Mouse (Mus musculus) ovary, postnatal 14 days (tissue): ENCODE measurements around the gene Daglb.
"Not testable (repeated sequence)": the region's sequence is repeated elsewhere in the genome, so short reads cannot be mapped to it uniquely, and the experiment has no call there.

ENCODE experiments used
- DNase-seq: peaks from one replicate; pipeline ENCODE4 v3.0.0; 2022; ENCODE audit warnings: low spot score

Daglb gene

DNA sequence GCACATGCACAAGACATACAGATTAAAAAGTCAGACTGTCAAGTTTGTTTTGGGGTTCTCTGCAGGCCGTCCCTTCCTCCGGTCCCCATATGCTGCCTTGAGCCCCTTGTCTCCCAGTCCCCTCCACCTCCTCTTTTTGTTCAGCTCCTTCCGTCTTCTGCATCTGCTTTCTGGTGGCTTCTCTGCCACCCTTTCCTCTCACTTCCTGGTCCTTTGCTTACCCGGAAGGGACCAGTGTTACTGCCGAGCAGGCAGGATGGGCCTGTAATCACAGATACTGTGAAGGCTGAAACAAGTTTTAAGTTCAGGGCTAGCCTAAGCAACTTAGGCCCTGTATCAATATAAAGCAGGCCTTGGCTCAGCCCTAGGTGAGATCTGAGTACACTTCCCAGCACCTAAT lies 23.6 kb downstream of the Daglb start:
- DNase-seq, result no peak

DNA sequence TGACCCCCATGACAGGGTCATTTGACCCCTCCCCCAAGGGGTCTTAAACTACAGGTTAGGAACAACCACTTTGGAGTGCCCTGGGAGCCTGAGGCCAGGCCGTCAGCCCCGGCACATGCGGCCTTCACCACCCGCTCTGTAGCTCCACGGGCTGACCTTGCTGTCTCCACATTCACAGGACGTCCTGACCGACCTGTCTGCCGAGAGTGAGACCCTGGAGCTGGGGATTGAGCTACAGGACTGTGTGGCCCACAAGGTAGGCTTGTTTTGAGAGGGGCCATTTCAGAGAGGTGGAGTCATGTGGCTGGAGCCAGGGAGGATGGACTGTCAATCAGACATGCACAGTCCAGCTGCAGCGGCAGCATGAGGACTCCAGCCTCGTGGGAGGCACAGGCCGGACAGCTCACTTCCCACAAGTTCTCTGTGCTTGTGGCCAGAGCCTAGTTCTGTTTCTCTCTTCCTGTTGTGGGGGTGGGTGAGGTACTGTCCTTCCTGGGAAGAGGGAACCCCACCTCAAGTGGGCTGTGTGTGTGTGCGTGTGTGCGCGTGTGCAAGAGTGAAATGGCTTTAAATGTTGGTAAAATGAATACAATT lies 25.5 kb downstream of the Daglb start:
- DNase-seq, result no peak

- no peak for DNase-seq
Observed at GRCm38 (mm10) chr5:143491736-143492135, 27.4 kb downstream of the Daglb start.

DNA sequence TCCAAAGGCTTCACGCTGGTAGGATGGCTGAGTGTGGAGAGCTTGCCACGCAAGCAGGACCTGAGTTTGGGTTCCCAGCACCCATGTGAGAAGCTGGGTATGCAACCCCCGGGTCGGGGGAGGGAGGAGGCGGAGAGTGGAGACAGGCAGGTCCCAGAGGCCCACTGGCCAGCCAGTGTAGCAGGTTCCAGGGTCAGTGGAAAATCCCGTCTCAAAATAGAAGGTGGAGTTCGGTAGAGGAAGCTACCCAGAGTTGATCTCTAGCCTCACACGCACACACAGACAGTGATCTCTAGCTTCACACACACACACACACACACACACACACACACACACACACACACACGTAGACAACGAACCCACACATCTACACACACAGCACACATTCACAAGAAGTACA lies 28.8 kb downstream of the Daglb start:
- no peak for DNase-seq

DNA sequence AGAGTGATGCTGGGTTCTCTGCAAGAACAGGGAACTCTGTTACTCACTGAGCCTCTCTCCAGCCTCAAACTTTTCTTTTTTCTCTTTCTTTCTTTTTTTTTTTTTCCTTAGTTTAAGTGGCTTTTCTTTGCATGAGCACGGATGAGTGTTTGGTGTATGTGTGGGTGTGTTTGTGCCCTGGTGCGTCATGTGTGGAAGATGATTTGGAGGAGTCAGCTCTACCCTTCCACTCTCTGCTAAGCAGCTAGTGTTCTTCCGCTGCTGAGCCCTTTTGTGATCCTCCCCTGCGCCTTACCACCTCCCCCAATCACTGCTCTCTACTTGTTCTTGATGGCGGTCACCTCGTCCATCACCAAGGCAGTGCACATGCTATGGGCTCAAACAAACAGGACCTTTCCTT lies 31.3 kb downstream of the Daglb start:
- no peak for DNase-seq

- DNase-seq, result no peak
Observed at GRCm38 (mm10) chr5:143497451-143497850, 33.1 kb downstream of the Daglb start.

- DNase-seq, result no peak
Observed at GRCm38 (mm10) chr5:143499197-143499596, 34.8 kb downstream of the Daglb start.

GRCm38 (mm10) chr5:143499686-143500085 lies 35.3 kb downstream of the Daglb start:
- no peak for DNase-seq

DNA sequence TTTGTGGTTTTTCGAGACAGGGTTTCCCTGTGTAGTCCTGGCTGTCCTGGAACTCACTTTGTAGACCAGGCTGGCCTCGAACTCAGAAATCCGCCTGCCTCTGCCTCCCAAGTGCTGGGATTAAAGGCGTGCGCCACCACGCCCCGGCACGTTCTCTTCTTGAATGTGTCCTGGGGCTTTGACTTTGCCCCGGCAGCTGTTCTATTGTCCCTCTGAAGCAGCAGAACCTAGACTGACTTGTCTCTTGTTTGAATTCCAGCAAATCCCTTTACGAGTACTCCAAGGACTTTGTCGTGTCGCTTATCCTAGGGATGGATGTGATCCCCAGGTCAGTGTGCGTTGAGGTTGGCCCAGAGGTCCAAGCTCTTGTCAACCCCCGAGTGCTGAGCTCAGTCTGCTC lies 36.3 kb downstream of the Daglb start:
- not testable (repeated sequence) for DNase-seq

- DNase-seq, result no peak
Observed at GRCm38 (mm10) chr5:143501140-143501539, 36.8 kb downstream of the Daglb start.

DNA sequence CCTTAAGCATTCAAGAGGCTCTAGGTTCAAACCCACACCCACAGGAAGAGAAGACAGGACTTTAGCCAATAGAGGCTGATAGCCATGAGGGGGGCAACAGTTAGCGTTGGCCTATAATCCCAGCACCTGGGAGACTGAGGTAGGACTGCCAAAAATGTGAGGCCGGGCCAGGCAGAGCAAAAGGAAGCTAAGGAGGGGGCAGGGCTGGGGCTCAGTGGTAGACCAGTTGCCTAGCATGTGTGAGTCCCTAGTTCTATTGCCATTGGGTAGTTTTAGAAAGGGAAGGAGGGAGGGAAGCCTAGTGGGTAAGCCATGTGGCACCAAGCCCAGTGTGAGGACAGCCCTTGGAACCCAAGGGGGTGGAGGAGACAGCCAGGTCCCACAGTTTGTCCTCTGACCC lies 37.3 kb downstream of the Daglb start:
- no peak for DNase-seq

DNA sequence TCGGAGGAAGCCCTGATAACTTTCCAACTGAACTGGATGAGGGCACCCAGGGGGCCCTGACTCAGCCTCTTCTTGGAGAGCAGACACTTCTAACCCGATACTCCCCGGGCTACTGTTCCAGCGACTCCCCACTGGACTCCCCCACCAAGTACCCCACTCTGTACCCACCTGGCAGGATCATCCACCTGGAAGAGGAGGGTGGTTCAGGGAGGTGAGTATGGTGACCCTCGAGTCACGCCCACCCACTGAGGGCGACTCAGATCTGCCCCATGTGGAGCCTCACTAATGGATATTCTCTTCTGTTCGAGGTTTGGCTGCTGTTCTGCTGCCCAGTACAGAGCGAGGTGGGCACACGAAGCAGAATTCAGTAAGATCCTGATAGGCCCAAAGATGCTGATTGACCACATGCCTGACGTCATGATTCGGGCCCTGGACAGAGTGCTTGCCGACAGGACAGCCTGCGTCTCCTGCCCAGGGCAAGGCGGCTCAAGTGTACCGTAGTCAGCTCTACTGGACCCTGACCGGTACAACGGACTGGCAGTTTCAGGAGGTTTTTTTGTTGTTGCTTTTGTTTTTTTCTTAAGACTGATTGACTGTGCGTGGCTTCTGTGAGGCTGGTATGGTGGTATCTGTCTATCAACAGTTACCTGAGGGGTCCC lies 38.6 kb downstream of the Daglb start:
- DNase-seq, result no peak

DNA sequence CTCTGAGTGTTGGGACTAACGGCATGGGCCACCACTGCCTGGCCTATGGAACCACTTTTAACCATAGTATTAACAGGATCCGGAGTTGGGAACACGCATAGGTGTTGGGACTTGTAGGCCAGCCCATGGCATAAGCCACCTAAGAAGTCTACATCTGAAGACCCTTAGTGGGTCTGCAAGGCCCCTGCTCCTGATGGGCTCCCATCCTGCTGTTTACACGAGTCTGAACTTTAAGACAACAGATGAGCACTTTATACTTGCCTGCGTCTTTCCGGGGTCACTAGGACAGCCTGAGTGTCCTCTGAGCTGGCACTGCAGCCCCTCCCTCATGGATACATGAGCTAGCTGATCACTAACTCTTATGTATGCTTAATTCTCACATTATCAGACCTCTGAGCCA lies 39.4 kb downstream of the Daglb start:
- no peak for DNase-seq

DNA sequence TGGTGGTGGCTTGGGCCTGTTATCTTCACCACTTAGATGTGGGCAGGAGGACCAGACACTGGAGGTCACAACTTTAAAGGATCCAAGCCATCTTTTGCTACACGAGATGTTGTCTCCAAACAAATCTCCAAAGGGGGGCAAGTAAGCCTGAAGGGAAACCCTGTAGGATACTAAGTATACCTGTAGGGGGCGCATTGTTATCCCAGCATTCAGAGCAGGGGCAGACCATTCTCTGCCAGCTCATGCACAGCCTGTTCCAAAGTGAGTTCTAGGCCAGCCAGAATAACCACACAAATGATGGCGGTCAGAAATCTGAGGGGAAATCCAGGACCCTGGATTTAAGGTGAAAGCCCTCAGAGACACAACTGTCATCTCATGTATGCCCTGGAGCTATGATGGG lies 40.1 kb downstream of the Daglb start:
- DNase-seq, result no peak

GRCm38 (mm10) chr5:143505056-143505455 lies 40.7 kb downstream of the Daglb start:
- DNase-seq, result no peak

GRCm38 (mm10) chr5:143505545-143505944 lies 41.2 kb downstream of the Daglb start:
- no peak for DNase-seq

DNA sequence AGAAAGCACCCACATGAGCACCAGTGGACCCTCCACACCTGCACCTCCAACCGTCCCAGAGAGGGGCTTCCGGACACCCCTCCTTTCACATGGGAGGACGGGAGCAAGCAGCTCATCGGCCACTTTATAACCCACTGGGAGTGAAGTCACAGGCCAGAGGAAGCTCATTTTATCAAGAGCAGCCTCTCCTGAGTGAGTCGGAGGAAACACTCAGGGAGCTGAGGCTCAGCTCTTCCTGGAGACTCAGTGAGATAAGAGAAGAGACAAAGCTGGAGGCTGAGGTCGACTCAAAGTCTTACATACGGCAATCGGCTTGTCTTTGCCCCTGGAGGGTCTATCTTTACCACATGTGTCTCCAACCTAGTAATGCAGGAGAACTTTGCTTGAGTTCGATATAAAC lies 44.9 kb downstream of the Daglb start:
- DNase-seq, result no peak

DNA sequence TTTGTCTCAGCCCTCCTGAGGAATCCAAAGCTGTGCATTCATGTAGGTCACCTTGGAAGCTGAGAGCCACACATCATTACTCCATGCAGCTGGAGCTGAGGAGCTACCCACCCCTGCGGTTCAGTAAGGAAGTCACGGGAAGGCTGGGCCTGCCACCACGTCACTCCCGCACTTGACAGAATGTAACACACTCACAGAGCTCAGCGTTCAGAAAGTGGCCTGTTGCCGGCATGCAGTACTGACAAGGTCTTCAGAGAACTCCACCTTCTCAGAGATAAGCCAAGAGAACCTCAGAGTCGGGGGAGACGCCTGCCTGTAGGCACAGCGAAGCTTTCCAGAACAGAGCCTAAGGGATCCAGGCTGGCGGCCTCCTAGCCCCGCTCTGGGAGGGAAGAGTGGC lies 45.4 kb downstream of the Daglb start:
- no peak for DNase-seq

DNA sequence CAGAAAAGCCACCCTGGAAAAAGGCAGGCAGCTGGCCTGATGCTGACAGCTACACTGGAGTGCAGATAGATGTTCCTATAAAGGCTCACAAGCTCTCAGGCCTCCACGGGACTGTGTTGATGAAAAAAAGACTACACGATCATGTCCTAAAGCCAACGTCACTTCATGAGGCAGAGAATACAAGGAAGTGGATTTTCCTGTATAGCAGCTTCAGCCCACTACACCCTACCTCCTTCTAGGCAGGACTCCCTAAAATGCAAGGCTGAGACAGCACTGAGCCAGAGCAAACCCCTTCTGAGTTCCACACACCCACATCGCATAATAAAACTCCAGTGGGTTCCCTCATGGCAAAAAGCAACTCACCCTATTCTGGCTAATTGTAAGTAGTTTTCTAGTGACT lies 47.2 kb downstream of the Daglb start:
- no peak for DNase-seq

GRCm38 (mm10) chr5:143512305-143512704 lies 47.9 kb downstream of the Daglb start:
- DNase-seq, result no peak

DNA sequence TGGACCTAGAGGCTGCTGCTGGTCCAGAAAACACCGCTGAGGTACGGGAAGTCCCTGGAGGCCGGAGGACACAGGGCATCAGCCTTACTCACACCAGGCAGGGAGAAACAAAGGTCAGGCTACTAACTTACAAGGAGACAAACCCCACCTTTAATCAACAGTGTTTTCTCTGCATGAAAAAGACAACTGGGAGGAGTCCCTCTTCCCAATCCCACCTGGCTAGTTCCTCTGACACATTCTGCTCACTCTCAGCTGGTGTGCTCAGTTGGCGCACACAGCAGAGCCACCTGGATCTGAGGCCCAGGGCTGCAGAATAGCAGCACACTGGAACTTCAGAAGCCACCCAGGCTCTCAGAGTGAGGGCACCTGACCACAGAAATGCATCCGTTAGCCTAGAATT lies 50.5 kb downstream of the Daglb start:
- DNase-seq, result no peak

DNA sequence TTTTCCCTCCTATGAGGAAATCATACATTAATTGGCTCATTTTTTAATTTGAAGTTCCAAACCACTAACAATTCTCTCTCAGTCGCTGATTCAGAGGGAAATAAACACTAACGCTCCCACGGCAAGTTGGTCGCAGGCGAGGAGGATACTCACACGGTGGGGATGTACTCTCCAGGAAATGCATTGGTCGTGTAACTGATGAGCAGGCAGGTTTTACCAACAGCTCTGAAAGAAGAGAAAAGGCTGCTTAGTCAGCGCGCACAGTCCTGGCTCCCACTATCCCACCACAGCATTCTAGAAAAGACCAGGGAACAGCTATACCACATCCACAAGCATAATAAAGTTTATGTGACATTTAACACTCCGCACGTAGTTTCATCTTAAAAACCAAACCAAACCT lies 52.6 kb downstream of the Daglb start:
- no peak for DNase-seq

GRCm38 (mm10) chr5:143517436-143517835 lies 53.1 kb downstream of the Daglb start:
- no peak for DNase-seq

DNA sequence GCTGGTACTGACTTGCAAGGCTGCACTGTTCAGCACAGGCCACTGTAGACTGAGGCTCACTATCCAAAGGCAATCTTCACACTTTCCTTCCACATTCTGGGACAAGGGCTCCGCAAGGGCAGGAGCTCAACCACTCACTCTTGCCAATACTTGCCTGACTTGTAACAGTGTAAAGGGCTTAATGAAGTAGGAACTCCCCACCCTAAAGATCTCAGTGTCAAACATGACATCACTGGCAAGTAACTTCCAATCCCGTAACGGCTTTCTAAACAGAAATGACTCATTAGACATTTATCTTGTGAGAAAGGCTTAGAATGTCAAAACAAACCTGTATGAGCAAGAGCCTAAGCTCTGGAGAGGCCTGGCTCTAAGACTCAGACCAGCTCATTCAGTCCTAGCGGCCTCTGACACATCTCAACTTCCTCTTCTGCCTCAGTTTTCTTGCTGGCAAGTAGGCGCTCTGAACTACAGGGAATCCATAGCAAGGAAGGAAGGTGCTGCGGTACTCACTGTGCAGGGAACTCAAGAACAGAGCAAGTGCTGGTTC lies 53.7 kb downstream of the Daglb start:
- DNase-seq, result no peak
